Mouse (Mus musculus) ES-Bruce4 (cell line): Measurements from ENCODE around the gene Cenpq.

Experiments
- CTCF ChIP-seq: IDR thresholded peaks from one replicate; pipeline ENCODE4 v1.8.1; 2011; ENCODE audit warnings: low read depth, low read length
- EP300 ChIP-seq: IDR thresholded peaks from 2 replicates; pipeline ENCODE4 v1.6.1; 2011; ENCODE audit warnings: low read depth, low read length; ENCODE audit not compliant: insufficient read depth
- POLR2A ChIP-seq: IDR thresholded peaks from one replicate; pipeline ENCODE4 v1.8.1; 2011; ENCODE audit warnings: low read length; ENCODE audit not compliant: insufficient read depth

DNA sequence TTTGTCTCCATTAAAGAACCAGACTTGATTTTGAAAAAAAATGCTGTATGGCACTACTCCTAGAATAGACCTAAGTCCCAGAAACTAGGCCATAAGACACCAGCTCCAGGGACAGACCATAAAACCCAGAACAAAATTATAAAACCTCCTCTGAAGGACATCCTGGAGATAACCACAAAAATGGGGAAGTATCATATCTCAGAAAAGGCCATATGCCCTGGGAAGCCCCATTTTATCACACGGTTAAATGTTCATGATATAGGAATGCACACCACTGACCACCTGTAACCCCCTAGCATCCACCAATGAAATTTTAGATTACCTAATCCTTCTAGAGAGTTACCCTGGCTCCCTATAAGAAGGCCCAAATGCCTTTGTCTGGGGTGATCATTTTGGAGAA, 59.3 kb downstream of the Cenpq start:
- TF ChIP-seq EP300: no peak
- TF ChIP-seq CTCF: no peak
- no peak for TF ChIP-seq POLR2A
